Mouse (Mus musculus) kidney, embryonic 15.5 days (tissue): ENCODE measurements around the gene Tekt2. TPM values are rescaled to one million over a fixed set of nuclear protein-coding genes. Genes with fewer than 3 reads are reported as not detected.

Experiments used
- ATAC-seq: fragments of 200-750 bp; cut with Nextera tagmentation; replicated peaks from 2 replicates; pipeline ENCODE4 v1.8.0; 2017; ENCODE audit warnings: moderate TSS enrichment; ENCODE audit not compliant: low FRiP score
- H3K27ac ChIP-seq: fragments of 300-500 bp; sonication (generic); 2 replicates; pipeline ENCODE4 v1.5.1; 2015; ENCODE audit warnings: mild to moderate bottlenecking, inconsistent platforms
- H3K27me3 ChIP-seq: fragments of 300-500 bp; sonication (generic); 2 replicates; pipeline ENCODE4 v1.6.1; 2015; ENCODE audit warnings: inconsistent platforms
- H3K36me3 ChIP-seq: fragments of 300-500 bp; sonication (generic); 2 replicates; pipeline ENCODE4 v1.6.1; 2015; ENCODE audit warnings: inconsistent platforms
- H3K4me1 ChIP-seq: fragments of 300-500 bp; sonication (generic); 2 replicates; pipeline ENCODE4 v1.6.1; 2015; ENCODE audit warnings: inconsistent platforms
- H3K4me2 ChIP-seq: fragments of 300-500 bp; sonication (generic); 2 replicates; pipeline ENCODE4 v1.6.1; 2015; ENCODE audit warnings: moderate library complexity, mild to moderate bottlenecking, inconsistent platforms
- H3K4me3 ChIP-seq: fragments of 300-500 bp; sonication (generic); replicated peaks from 2 replicates; pipeline ENCODE4 v1.5.1; 2015; ENCODE audit warnings: mild to moderate bottlenecking, inconsistent platforms
- H3K9ac ChIP-seq: fragments of 300-500 bp; sonication (generic); 2 replicates; pipeline ENCODE4 v1.6.1; 2015; ENCODE audit warnings: mild to moderate bottlenecking, inconsistent platforms
- H3K9me3 ChIP-seq: fragments of 300-500 bp; sonication (generic); replicated peaks from 2 replicates; pipeline ENCODE4 v1.6.1; 2016; ENCODE audit warnings: inconsistent platforms
- WGBS: fragments of 180-500 bp; shearing (Covaris S2); methylation state at CpG from one replicate; pipeline ENCODE4 v1.1.7; 2015; ENCODE audit warnings: mixed read lengths; 5-methylcytosine and 5-hydroxymethylcytosine counted together
- polyA plus RNA-seq: library from polyadenylated mRNA; unstranded; fragments of >200 nt; fragmentation: Nextera tagmentation; extraction: Ambion mirVana; gene quantifications from 2 replicates; pipeline ENCODE4 v1.2.1, GENCODE M21; 2015

Gene Tekt2
- polyA plus RNA-seq, 1 experiment from 2014 or later, result 4.7 TPM

- H3K36me3 ChIP-seq, result peaks cover 31% of the 10 kb centered on the region
- peak within 1 kb of the TSS; percentile 92 for H3K4me3 ChIP-seq
- H3K9ac ChIP-seq, result peak within 1 kb of the TSS; percentile 86
- H3K4me1 ChIP-seq, result peaks cover 34% of the 10 kb centered on the region
- WGBS, result under 1% methylated on average over 80 of the region's 80 CpGs
- H3K4me2 ChIP-seq, result peak within 1 kb of the TSS; percentile 85
- peaks cover 22% of the 10 kb centered on the region for H3K27me3 ChIP-seq
- peak; percentile 74 for ATAC-seq
- H3K27ac ChIP-seq, result peak within 1 kb of the TSS; percentile 87
- H3K9me3 ChIP-seq, result no peaks in the 10 kb centered on the region
Measured at GRCm38 (mm10) chr4:126321111-126321853, 4.2 kb downstream of the Tekt2 start, which contains the start of gene Adprhl2. Adprhl2 (minus strand) TSS chr4:126321703.

- 90% methylated on average over 6 of the region's 6 CpGs for WGBS
- Histone ChIP-seq H3K4me2 (0 out of 2 replicates have a peak overlapping the region, but pooled peaks have one; percentile 85), H3K36me3 (peaks cover 40% of the 10 kb centered on the region), H3K9me3 (no peaks in the 10 kb centered on the region), H3K9ac (no peak overlapping the region), H3K27me3 (peaks cover 10% of the 10 kb centered on the region), H3K4me1 (peaks cover 31% of the 10 kb centered on the region), H3K4me3 (no peak overlapping the region), H3K27ac (no peak overlapping the region)
- ATAC-seq, result no peak
Measured at GRCm38 (mm10) chr4:126319806-126320205, 5.7 kb downstream of the Tekt2 start.

DNA sequence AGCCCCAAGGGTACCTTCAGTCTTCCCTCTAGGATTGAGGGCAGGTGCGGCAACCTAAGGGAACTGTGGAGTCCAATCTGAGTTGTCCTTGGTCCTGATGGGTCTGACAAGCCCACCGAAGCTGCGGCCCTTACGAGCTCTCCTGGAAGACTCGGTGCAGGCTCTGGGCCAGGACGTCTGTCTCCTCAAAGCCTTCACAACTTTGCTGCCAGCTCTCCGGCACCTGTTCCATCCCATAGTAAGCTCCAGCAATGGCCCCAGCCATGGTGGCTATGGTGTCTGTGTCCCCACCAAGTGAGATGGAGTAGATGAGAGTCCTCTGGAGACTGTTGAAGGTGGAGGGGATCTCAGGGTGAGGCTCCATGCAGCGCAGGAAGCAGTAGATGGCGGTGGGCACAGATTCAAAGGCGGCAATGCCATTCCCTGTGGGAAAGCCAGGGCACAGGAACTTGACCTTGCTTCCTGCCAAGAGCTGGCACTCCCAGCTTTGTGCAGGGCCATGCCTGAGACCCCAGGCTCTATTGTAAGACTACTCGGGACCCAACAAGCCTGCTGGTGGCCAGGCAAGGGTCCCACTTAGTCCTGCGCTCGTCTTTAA lies 8.9 kb downstream of the Tekt2 start:
- 0 out of 2 replicates have a peak overlapping the region, but pooled peaks have one; percentile 13 for H3K27ac ChIP-seq
- no peak overlapping the region for H3K4me2 ChIP-seq
- no peak overlapping the region for H3K9ac ChIP-seq
- H3K4me1 ChIP-seq, result peaks cover 50% of the 10 kb centered on the region
- no peaks in the 10 kb centered on the region for H3K27me3 ChIP-seq
- peaks cover 40% of the 10 kb centered on the region for H3K36me3 ChIP-seq
- no peak for ATAC-seq
- 93% methylated on average over 13 of the region's 13 CpGs for WGBS
- no peak overlapping the region for H3K4me3 ChIP-seq
- H3K9me3 ChIP-seq, result no peaks in the 10 kb centered on the region

GRCm38 (mm10) chr4:126315931-126316330 lies 9.6 kb downstream of the Tekt2 start:
- H3K36me3 ChIP-seq, result peaks cover 40% of the 10 kb centered on the region
- 0 out of 2 replicates have a peak overlapping the region, but pooled peaks have one; percentile 13 for H3K27ac ChIP-seq
- 44% methylated on average over 5 of the region's 5 CpGs for WGBS
- no peak overlapping the region for H3K4me2 ChIP-seq
- no peaks in the 10 kb centered on the region for H3K27me3 ChIP-seq
- H3K9ac ChIP-seq, result no peak overlapping the region
- ATAC-seq, result no peak
- peaks cover 48% of the 10 kb centered on the region for H3K4me1 ChIP-seq
- H3K4me3 ChIP-seq, result no peak overlapping the region
- no peaks in the 10 kb centered on the region for H3K9me3 ChIP-seq

GRCm38 (mm10) chr4:126314393-126314792 lies 11.1 kb downstream of the Tekt2 start:
- ATAC-seq, result peak; percentile 36
- Histone ChIP-seq H3K27me3 (no peaks in the 10 kb centered on the region), H3K9ac (no peak overlapping the region), H3K36me3 (peaks cover 39% of the 10 kb centered on the region), H3K4me2 (no peak overlapping the region), H3K4me1 (peaks cover 45% of the 10 kb centered on the region), H3K9me3 (no peaks in the 10 kb centered on the region), H3K27ac (peak overlapping the region; percentile 78), H3K4me3 (no peak overlapping the region)
- 26% methylated on average over 10 of the region's 10 CpGs for WGBS

DNA sequence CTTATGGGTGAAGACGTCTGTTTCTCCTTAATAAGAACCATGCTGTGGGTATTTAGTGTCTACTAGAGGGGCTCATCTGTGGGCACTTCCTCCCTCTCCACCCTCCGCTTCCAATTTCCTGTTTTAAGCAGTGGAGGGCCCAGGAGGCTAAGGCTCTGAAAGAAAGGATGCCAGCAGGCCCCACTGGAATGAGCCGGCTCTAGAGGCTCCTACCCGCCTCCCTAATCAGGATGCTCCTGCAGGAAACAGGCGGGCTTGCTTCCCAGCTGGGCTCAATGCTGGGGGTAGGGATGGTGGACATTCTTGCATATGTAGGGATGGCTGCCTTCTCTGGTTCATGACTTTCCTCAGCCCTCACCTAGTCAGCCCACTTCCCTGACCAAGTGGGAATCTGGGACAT lies 12.3 kb downstream of the Tekt2 start:
- H3K27ac ChIP-seq, result peak overlapping the region; percentile 78; the same call in 1 of the 2 replicates
- no peak for ATAC-seq
- no peaks in the 10 kb centered on the region for H3K27me3 ChIP-seq
- H3K36me3 ChIP-seq, result peaks cover 28% of the 10 kb centered on the region
- H3K4me1 ChIP-seq, result peaks cover 47% of the 10 kb centered on the region
- H3K9ac ChIP-seq, result no peak overlapping the region
- H3K4me3 ChIP-seq, result no peak overlapping the region
- no peaks in the 10 kb centered on the region for H3K9me3 ChIP-seq
- 48% methylated on average over 5 of the region's 5 CpGs for whole genome bisulfite sequencing
- H3K4me2 ChIP-seq, result no peak overlapping the region

GRCm38 (mm10) chr4:126311566-126312200 lies 13.8 kb downstream of the Tekt2 start:
- no peak for ATAC-seq
- H3K36me3 ChIP-seq, result peaks cover 13% of the 10 kb centered on the region

DNA sequence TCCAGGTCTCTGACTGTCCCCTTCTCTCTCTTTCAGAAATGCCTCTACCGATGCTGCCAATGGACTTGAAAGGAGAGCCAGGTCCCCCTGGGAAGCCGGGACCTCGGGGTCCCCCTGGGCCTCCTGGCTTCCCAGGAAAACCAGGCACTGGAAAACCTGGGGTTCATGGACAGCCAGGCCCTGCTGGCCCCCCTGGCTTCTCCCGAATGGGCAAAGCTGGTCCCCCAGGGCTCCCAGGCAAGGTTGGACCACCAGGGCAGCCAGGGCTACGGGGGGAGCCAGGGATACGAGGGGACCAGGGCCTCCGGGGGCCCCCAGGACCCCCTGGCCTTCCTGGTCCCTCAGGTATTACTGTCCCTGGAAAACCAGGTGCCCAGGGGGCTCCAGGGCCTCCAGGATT lies 15.1 kb downstream of the Tekt2 start:
- peaks cover 4% of the 10 kb centered on the region for H3K9me3 ChIP-seq
- no peak overlapping the region for H3K4me3 ChIP-seq
- H3K9ac ChIP-seq, result no peak overlapping the region
- no peak overlapping the region for H3K4me2 ChIP-seq
- WGBS, result 79% methylated on average over 7 of the region's 7 CpGs
- no peak overlapping the region for H3K27ac ChIP-seq
- peaks cover 40% of the 10 kb centered on the region for H3K4me1 ChIP-seq
- H3K36me3 ChIP-seq, result no peaks in the 10 kb centered on the region
- no peak for ATAC-seq
- H3K27me3 ChIP-seq, result no peaks in the 10 kb centered on the region

More at GRCm38 (mm10) chr4:126311566-126312200, 13.8 kb downstream of the Tekt2 start:
- H3K27ac ChIP-seq, result no peak overlapping the region
- no peak overlapping the region for H3K9ac ChIP-seq
- H3K27me3 ChIP-seq, result no peaks in the 10 kb centered on the region
- H3K4me1 ChIP-seq, result peaks cover 44% of the 10 kb centered on the region
- no peaks in the 10 kb centered on the region for H3K9me3 ChIP-seq
- H3K4me2 ChIP-seq, result no peak overlapping the region
- WGBS, result 90% methylated on average over 16 of the region's 16 CpGs
- H3K4me3 ChIP-seq, result no peak overlapping the region

DNA sequence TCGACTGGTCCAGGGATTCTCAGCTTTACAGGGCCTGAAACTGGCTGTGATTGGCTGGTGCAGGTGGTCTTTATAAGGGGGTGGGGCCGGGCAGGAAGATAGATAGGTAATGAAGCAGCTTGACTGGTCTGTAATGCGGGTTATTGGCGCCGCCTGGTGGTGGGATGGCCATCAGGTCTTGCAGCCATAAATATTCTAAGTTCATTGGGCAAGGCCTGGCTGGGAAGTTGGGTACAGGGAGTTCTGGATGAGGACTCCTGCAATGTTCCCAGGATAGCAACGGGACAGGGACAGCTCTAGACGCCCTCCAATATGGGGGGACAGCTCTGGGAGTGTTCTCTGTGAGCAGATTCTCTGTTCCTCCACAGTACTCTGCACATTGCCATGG lies 15.6 kb downstream of the Tekt2 start:
- ATAC-seq, result peak; percentile 55; the same call in 1 of the 2 replicates
- Histone ChIP-seq H3K4me2 (peak overlapping the region; percentile 56), H3K9ac (0 out of 2 replicates have a peak overlapping the region, but pooled peaks have one; percentile 18), H3K36me3 (no peaks in the 10 kb centered on the region), H3K4me3 (peak overlapping the region; percentile 18; the same call in 1 of the 2 replicates), H3K27me3 (no peaks in the 10 kb centered on the region), H3K27ac (no peak overlapping the region), H3K4me1 (peaks cover 38% of the 10 kb centered on the region), H3K9me3 (peaks cover 4% of the 10 kb centered on the region)
- under 1% methylated on average over 7 of the region's 7 CpGs for WGBS

DNA sequence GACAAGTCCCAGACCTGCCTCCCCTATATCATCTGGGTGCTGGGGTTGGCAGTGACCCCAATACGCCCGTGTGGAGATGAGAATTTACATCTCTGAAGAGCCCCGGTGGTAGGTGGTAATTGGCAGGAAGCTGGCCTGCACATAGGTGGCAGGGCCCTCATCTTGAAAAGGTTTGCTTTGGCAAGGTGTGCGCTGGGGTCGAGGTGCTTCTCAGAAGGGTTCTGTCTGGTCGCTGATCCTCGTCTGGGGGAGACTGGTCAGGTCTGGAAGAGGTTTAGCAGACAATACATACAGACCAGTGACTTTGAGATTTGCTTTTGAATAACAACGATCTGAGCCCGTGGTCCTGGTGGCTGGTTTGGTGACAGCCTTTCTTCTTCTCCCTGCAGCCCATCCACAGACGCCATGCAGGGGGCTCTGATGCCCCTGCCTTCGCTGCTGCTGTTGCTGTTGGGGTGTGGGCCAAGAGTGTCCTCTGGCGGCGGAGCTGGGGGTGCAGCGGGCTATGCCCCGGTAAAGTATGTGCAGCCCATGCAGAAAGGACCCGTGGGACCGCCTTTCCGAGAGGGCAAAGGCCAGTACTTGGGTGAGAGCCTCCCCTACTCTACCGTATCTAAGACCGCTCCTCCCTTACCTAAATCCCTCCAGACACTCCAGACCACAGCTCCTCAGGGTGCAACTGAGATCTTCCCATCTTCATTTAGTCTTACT lies 16.1 kb downstream of the Tekt2 start:
- H3K4me3 ChIP-seq, result peak overlapping the region; percentile 18; the same call in 1 of the 2 replicates
- 0 out of 2 replicates have a peak overlapping the region, but pooled peaks have one; percentile 18 for H3K9ac ChIP-seq
- peak overlapping the region; percentile 56 for H3K4me2 ChIP-seq
- ATAC-seq, result peak; percentile 58
- H3K27ac ChIP-seq, result no peak overlapping the region
- 18% methylated on average over 20 of the region's 20 CpGs for WGBS
- H3K4me1 ChIP-seq, result peaks cover 33% of the 10 kb centered on the region
- H3K9me3 ChIP-seq, result peaks cover 4% of the 10 kb centered on the region
- H3K36me3 ChIP-seq, result no peaks in the 10 kb centered on the region
- H3K27me3 ChIP-seq, result no peaks in the 10 kb centered on the region

DNA sequence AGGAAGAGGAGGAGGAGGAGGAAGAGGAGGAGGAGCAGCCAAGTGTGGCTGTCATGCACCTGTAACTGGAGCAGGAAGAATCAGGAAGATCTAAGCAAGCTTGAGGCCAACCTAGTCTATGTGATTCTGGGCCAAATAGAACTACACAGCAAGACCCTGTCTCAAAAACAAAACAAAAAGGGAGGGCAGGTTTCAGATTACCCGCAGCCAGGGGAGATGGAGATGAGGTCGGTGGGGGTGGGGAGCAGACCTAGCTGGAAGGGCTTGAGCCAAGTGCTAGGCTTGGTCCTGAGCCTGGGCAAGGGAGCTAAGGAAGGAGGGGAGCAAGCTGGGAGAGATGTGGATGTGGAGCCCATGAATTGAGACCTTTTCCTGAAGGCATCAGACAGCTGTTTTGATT lies 18.7 kb downstream of the Tekt2 start:
- no peak overlapping the region for H3K4me3 ChIP-seq
- peaks cover 14% of the 10 kb centered on the region for H3K4me1 ChIP-seq
- H3K27me3 ChIP-seq, result peaks cover 14% of the 10 kb centered on the region
- WGBS, result 8% methylated on average over 2 of the region's 2 CpGs
- ATAC-seq, result no peak
- H3K4me2 ChIP-seq, result no peak overlapping the region
- H3K9ac ChIP-seq, result no peak overlapping the region
- peaks cover 4% of the 10 kb centered on the region for H3K9me3 ChIP-seq
- no peaks in the 10 kb centered on the region for H3K36me3 ChIP-seq
- H3K27ac ChIP-seq, result no peak overlapping the region
